Mouse (Mus musculus) intestine, embryonic 16.5 days (tissue): ENCODE measurements around the gene Otud7b. TPM values are rescaled to one million over a fixed set of nuclear protein-coding genes. Genes with fewer than 3 reads are reported as not detected.
A peak's percentile ranks its signal among the peaks of the same experiment; 100 is the strongest.
"Not testable (repeated sequence)": the region's sequence is repeated elsewhere in the genome, so short reads cannot be mapped to it uniquely, and the experiment has no call there.

Experiments
- ATAC-seq: fragments of 200-750 bp; cut with Nextera tagmentation; 2 replicates; pipeline ENCODE4 v1.8.0; 2017; ENCODE audit warnings: moderate TSS enrichment, moderate library complexity
- H3K27ac ChIP-seq: fragments of 300-500 bp; sonication (generic); 2 replicates; pipeline ENCODE4 v1.5.1; 2014; ENCODE audit warnings: mild to moderate bottlenecking, low read length
- H3K27me3 ChIP-seq: fragments of 300-500 bp; sonication (generic); replicated peaks from 2 replicates; pipeline ENCODE4 v1.6.1; 2014; ENCODE audit warnings: low read length, control low read depth, mixed read lengths; ENCODE audit not compliant: control insufficient read depth, insufficient read depth
- H3K36me3 ChIP-seq: fragments of 300-500 bp; sonication (generic); 2 replicates; pipeline ENCODE4 v1.6.1; 2014; ENCODE audit warnings: low read length, control low read depth; ENCODE audit not compliant: control insufficient read depth, insufficient read depth
- H3K4me1 ChIP-seq: fragments of 300-500 bp; sonication (generic); 2 replicates; pipeline ENCODE4 v1.6.1; 2014; ENCODE audit warnings: low read length, control low read depth, mixed read lengths; ENCODE audit not compliant: control insufficient read depth, insufficient read depth
- H3K4me2 ChIP-seq: fragments of 300-500 bp; sonication (generic); 2 replicates; pipeline ENCODE4 v1.6.1; 2014; ENCODE audit warnings: low read depth, low read length, control low read depth
- H3K4me3 ChIP-seq: fragments of 300-500 bp; sonication (generic); 2 replicates; pipeline ENCODE4 v1.5.1; 2014; ENCODE audit warnings: mild to moderate bottlenecking, low read length
- H3K9ac ChIP-seq: fragments of 300-500 bp; sonication (generic); 2 replicates; pipeline ENCODE4 v1.6.1; 2014; ENCODE audit warnings: low read depth, low read length
- H3K9me3 ChIP-seq: fragments of 300-500 bp; sonication (generic); 2 replicates; pipeline ENCODE4 v1.6.1; 2016; ENCODE audit warnings: low read length, control low read depth; ENCODE audit not compliant: control insufficient read depth
- WGBS: fragments of 180-500 bp; shearing (Covaris S2); extraction: QIAGEN DNeasy Blood & Tissue Kit; methylation state at CpG from one replicate; pipeline ENCODE4 v1.1.7; 2014; 5-methylcytosine and 5-hydroxymethylcytosine counted together
- polyA plus RNA-seq: library from polyadenylated mRNA; unstranded; fragments of >200 nt; fragmentation: Nextera tagmentation; extraction: Ambion mirVana; gene quantifications from 2 replicates; pipeline ENCODE4 v1.2.1, GENCODE M21; 2015

The Otud7b gene
- polyA plus RNA-seq, 1 experiment from 2014 or later: 15.5 TPM

GRCm38 (mm10) chr3:96198181-96198580, 93.9 kb downstream of the Otud7b start:
- ATAC-seq: peak; percentile 59
- H3K4me3 ChIP-seq: peak overlapping the region; percentile 72
- 8% methylated on average over 6 of the region's 6 CpGs for WGBS
- peak overlapping the region; percentile 61 for H3K4me2 ChIP-seq
- peak overlapping the region; percentile 61 for H3K9ac ChIP-seq
- no peaks in the 10 kb centered on the region for H3K27me3 ChIP-seq
- H3K36me3 ChIP-seq: no peaks in the 10 kb centered on the region
- peak overlapping the region; percentile 81 for H3K27ac ChIP-seq
- peaks cover 10% of the 10 kb centered on the region for H3K4me1 ChIP-seq
- no peaks in the 10 kb centered on the region for H3K9me3 ChIP-seq

- peak; percentile 13; the same call in 1 of the 2 replicates for ATAC-seq
- WGBS: 26% methylated on average over 7 of the region's 8 CpGs
- not testable (repeated sequence) for H3K4me3 ChIP-seq, H3K9me3 ChIP-seq, H3K27me3 ChIP-seq, H3K4me2 ChIP-seq, H3K9ac ChIP-seq, H3K36me3 ChIP-seq, H3K27ac ChIP-seq, H3K4me1 ChIP-seq
Measured at GRCm38 (mm10) chr3:96198601-96199251, 94.4 kb downstream of the Otud7b start.

- Histone ChIP-seq H3K9me3 (no peaks in the 10 kb centered on the region), H3K36me3 (no peaks in the 10 kb centered on the region), H3K4me3 (no peak overlapping the region), H3K9ac (no peak overlapping the region), H3K4me2 (no peak overlapping the region), H3K27ac (no peak overlapping the region), H3K27me3 (no peaks in the 10 kb centered on the region), H3K4me1 (peaks cover 10% of the 10 kb centered on the region)
- ATAC-seq: no peak
- 50% methylated on average over 2 of the region's 2 CpGs for WGBS
Measured at GRCm38 (mm10) chr3:96199731-96200130, 95.4 kb downstream of the Otud7b start.

GRCm38 (mm10) chr3:96207819-96208218, 103.5 kb downstream of the Otud7b start:
- no peak overlapping the region for H3K4me2 ChIP-seq
- 67% methylated on average over 3 of the region's 3 CpGs for WGBS
- H3K4me1 ChIP-seq: no peaks in the 10 kb centered on the region
- no peaks in the 10 kb centered on the region for H3K27me3 ChIP-seq
- ATAC-seq: no peak
- H3K36me3 ChIP-seq: no peaks in the 10 kb centered on the region
- H3K9me3 ChIP-seq: no peaks in the 10 kb centered on the region
- no peak overlapping the region for H3K27ac ChIP-seq
- H3K9ac ChIP-seq: no peak overlapping the region
- no peak overlapping the region for H3K4me3 ChIP-seq

GRCm38 (mm10) chr3:96209242-96209641, 104.9 kb downstream of the Otud7b start:
- H3K4me3 ChIP-seq: no peak overlapping the region
- H3K27ac ChIP-seq: no peak overlapping the region
- H3K4me1 ChIP-seq: no peaks in the 10 kb centered on the region
- no peak overlapping the region for H3K4me2 ChIP-seq
- ATAC-seq: no peak
- H3K36me3 ChIP-seq: no peaks in the 10 kb centered on the region
- no peak overlapping the region for H3K9ac ChIP-seq
- 21% methylated on average over 15 of the region's 15 CpGs for WGBS
- no peaks in the 10 kb centered on the region for H3K9me3 ChIP-seq
- H3K27me3 ChIP-seq: no peaks in the 10 kb centered on the region

Other genes starting within 250 kb of the Otud7b start
- 39.2 and 42.0 TPM in 2 replicates for gene Prpf3, start 248.6 kb upstream of the Otud7b start, polyA plus RNA-seq
- gene Mrps21, start 233.0 kb upstream of the Otud7b start, polyA plus RNA-seq: 357 and 360 TPM in 2 replicates
- 6.4 and 7.6 TPM in 2 replicates for gene Ciart, start 222.3 kb upstream of the Otud7b start, polyA plus RNA-seq
- 18.4 and 19.8 TPM in 2 replicates for gene BC028528, start 212.5 kb upstream of the Otud7b start, polyA plus RNA-seq
- 47.7 and 55.6 TPM in 2 replicates for gene Aph1a, start 210.6 kb upstream of the Otud7b start, polyA plus RNA-seq
- gene Car14, start 199.8 kb upstream of the Otud7b start, polyA plus RNA-seq: 0.76 and 1.1 TPM in 2 replicates
- gene Anp32e, start 175.3 kb upstream of the Otud7b start, polyA plus RNA-seq: 140 and 150 TPM in 2 replicates
- 17.3 and 17.7 TPM in 2 replicates for gene Plekho1, start 108.5 kb upstream of the Otud7b start, polyA plus RNA-seq
- 28.0 and 28.5 TPM in 2 replicates for gene Vps45, start 46.1 kb upstream of the Otud7b start, polyA plus RNA-seq
- gene Mtmr11, start 57.5 kb downstream of the Otud7b start, polyA plus RNA-seq: 24.5 TPM in 2 replicates
- 142 and 154 TPM in 2 replicates for gene Sf3b4, start 67.8 kb downstream of the Otud7b start, polyA plus RNA-seq
- gene Sv2a, start 76.6 kb downstream of the Otud7b start, polyA plus RNA-seq: 3.2 and 3.4 TPM in 2 replicates
- gene Bola1, start 115.2 kb downstream of the Otud7b start, polyA plus RNA-seq: 65.2 and 66.2 TPM in 2 replicates
- 0.70 TPM in 1 of 2 replicates, not detected in the other for gene Hist2h2ab, start 115.3 kb downstream of the Otud7b start, polyA plus RNA-seq
- 2.8 and 4.7 TPM in 2 replicates for gene Hist2h2ac, start 116.4 kb downstream of the Otud7b start, polyA plus RNA-seq
- gene Hist2h2be, start 116.6 kb downstream of the Otud7b start, polyA plus RNA-seq: 6.7 and 7.3 TPM in 2 replicates
- gene Hist2h3c2, start 134.6 kb downstream of the Otud7b start, polyA plus RNA-seq: 2.9 and 3.7 TPM in 2 replicates
- gene Hist2h2aa2, start 135.7 kb downstream of the Otud7b start, polyA plus RNA-seq: 37.3 and 43.2 TPM in 2 replicates
- gene Hist2h2aa1, start 141.0 kb downstream of the Otud7b start, polyA plus RNA-seq: 13.7 and 14.1 TPM in 2 replicates
- 1.3 and 1.8 TPM in 2 replicates for gene Hist2h3c1, start 142.2 kb downstream of the Otud7b start, polyA plus RNA-seq
- gene Hist2h4, start 158.8 kb downstream of the Otud7b start, polyA plus RNA-seq: 5.3 and 5.8 TPM in 2 replicates
- gene Hist2h3b, start 164.1 kb downstream of the Otud7b start, polyA plus RNA-seq: 21.2 and 30.8 TPM in 2 replicates
- 5.3 and 6.2 TPM in 2 replicates for gene Hist2h2bb, start 165.2 kb downstream of the Otud7b start, polyA plus RNA-seq
- gene Fcgr1, start 189.4 kb downstream of the Otud7b start, polyA plus RNA-seq: 3.6 and 3.7 TPM in 2 replicates